Mouse (Mus musculus): ENCODE measurements at regions not wholly inside any gene's neighbourhood (a gene's known extent, or its start where the extent isn't known, plus 50 kb on each side); places are given as distances from the start of the nearest gene placed in this dataset.

DNA sequence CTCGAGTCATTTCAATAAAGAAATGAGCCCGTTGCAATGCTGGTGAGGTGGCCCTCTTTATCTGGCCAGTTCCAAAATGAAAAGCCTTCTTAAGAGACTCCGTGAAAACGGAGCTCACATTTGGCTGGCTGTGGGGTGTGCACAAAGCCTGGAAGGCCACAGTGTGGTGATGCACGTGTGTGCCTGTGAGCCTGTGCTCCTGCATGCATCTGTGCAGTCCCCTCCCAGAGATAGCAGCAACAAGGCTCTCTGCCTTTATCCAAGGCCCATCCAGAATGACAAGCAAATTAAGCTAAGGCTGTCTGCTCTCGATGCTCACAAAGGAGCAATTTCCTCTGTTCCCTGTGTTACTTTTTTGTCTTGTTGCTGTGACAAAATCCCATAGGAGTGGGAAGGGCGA, 469.5 kb upstream of the Kif2a start:
- intact Hi-C loops (cut with DNase I) = no loop called here

DNA sequence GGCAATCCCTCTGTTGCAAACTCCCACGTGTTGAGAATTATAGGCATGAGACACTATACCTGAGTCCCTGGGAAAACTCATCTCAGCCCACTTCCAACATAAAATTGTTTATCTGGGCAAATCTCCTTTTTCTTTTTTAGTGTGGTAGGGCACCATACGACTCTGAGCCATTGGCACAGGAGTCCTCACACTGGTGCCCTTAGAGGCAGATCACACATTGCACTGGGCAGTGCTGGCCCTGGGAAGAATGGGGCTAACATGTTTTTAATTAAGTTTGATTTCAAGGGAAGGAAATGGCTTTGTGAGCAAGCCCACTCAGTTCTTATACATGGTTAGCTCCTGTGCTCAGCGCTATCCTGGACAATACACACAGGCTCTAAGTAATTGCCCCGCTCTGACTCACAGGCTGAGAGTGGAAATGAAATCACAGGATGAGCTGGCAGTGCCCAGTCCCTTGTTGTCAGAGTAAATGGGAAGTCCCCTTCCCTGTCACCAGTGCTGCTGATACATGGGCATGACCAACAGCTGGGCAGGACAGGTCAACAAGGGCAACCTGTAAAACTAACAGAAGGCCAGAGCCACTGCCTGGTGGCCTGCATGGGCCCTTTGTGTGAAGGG, 463.6 kb upstream of the Kif2a start:
- DNase-seq (ENCODE audit: low spot score in 2 of 2) = no peak
- intact Hi-C loops (cut with DNase I) = no loop called here

More for the DNA sequence above, 469.5 kb upstream of the Kif2a start:
- no peak for DNase-seq (ENCODE audit: low spot score in 2 of 2)

DNA sequence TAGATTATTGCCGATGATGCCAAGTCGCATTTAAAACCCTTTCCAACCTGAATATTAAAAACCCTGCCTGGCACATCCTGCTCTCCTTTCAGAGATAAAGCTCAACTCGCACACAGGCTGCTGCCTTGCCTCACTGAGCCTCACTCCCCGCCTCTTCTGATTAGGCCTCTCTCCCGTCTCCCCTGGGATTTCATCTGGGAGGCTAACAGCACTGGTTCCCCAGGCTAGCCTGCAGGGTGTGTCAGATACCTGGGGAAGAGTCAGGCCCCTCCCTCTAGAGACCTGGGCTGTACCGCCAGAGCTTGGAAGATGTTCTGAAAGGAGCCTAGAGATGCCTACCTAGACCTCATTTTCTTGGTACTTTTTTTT, 462.7 kb upstream of the Kif2a start:
- intact Hi-C loops (cut with DNase I) = no loop called here
- DNase-seq (ENCODE audit: low spot score in 2 of 2) = no peak

DNA sequence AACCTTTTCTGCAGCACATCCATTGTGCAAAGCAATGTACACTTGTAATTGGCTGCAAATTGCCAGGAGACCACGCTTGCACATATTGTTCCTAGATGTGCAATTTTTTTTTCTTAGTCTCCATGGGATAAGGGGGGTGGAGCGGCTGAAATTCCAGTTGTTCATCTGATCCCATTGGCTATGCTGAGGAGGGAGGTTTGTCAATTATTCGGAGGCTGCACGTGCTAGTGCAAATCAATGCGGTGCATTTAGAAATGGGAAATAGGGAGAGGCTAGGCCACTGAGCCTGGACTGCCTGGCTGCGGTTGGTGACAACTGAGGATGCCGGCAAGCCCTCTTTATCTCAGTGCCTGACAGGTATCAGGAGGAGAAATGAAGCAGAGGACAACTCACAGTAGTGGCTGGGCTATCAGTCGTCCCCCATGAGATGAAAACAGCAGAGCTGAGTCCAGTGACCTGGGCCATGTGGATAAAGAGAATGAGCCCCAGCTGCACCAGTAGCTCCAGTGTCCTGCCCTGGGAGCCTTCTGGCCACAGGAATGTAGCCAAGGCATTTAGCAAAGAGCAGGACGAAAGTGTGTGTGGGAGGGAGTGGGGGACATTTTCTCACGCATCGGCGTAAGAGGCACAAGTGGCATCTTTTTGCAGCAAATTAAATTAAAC, 462.2 kb upstream of the Kif2a start:
- no peak for DNase-seq (ENCODE audit: low spot score in 2 of 2)
- intact Hi-C loops (cut with DNase I) = no loop called here

DNA sequence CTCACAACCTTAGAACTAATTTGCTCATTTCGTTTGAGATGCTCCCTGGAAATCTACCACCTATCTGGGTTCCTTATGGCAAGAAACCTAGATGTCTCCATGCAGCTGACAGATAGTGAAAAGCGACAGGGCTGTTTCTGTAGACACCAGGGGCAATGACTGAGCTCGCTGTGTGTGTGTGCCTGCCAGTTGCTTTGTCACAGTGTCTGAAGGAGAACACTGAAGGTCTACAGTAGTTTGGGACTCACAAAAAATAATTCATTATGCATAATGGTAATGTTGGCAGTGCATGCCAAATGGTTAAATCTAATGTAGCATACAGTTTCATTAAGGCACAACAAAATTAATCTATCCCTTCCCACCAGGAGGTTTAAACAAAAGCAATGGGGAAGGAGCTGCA, 453.2 kb upstream of the Kif2a start:
- DNase-seq (ENCODE audit: low spot score in 2 of 2) = no peak
- intact Hi-C loops (cut with DNase I) = no loop called here

DNA sequence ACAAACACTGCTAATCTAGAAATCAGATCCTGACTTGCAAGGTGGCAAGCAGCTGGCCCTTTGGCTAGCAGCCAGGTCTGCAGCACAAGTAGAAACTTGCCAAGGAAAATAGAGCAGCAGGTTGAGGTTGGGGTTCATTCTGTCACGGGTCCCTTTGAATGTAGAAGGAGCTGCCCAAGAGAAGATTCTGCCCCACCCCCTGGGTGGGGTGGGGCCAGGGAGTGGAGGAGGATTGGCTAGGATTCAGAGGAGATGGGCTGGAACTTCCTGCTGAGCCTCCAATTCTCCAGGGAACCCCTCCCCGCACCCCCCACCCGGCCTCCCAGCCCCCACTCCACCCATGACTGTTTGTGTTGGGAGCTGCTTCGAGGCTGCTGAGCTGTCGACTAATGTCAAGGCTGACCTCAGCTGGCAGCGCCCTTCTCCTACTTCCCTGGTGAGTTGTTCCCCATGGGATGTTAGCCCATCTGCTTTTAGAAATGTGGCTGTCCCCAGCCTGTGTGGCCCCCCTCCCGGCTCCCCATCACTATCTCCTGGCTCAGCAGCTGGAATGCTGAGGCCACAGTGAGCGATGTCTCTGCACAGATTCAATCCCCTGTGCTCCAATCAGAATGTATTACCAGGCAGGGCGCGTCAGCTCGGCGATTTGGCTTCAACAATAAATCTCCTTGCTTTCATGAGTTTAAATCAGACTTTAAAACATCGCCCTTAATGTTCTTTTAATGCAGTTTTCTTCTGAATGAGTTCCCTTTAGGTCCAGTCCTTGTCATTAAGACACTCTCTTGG, 447.8 kb upstream of the Kif2a start:
- intact Hi-C loops (cut with DNase I) = loop anchor here (10.0 kb wide), 2 partner anchors 175 to 255 kb away; no protein-coding TSS in a partner anchor

DNA sequence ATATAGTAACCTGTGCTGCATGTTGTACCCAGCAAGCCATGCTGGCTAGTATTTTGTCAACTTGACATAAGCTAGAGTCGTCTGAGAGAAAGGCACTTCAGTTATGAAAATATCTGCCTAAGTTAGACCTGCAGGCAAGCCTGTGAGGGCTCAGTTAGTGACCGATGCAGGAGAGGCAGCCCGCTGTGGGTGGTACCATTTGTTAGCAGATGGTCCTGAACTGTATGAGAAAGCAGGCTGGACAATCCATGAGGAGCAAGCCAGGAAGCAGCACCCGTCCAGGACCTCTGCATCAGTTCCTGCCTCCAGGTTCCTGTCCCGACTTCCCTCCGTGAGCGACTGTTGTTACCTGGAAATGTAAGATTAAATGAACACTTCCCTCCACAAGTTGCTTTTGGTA, 440.9 kb upstream of the Kif2a start:
- intact Hi-C loops (cut with DNase I) = loop anchor here (5.0 to 10.0 kb wide), 6 partner anchors 75 to 695 kb away; partner anchors contain the start of genes Ercc8, Ndufaf2 and Smim15
- DNase-seq (ENCODE audit: low spot score in 2 of 2) = no peak

More for the DNA sequence above, 447.8 kb upstream of the Kif2a start:
- no peak for DNase-seq (ENCODE audit: low spot score in 2 of 2)

DNA sequence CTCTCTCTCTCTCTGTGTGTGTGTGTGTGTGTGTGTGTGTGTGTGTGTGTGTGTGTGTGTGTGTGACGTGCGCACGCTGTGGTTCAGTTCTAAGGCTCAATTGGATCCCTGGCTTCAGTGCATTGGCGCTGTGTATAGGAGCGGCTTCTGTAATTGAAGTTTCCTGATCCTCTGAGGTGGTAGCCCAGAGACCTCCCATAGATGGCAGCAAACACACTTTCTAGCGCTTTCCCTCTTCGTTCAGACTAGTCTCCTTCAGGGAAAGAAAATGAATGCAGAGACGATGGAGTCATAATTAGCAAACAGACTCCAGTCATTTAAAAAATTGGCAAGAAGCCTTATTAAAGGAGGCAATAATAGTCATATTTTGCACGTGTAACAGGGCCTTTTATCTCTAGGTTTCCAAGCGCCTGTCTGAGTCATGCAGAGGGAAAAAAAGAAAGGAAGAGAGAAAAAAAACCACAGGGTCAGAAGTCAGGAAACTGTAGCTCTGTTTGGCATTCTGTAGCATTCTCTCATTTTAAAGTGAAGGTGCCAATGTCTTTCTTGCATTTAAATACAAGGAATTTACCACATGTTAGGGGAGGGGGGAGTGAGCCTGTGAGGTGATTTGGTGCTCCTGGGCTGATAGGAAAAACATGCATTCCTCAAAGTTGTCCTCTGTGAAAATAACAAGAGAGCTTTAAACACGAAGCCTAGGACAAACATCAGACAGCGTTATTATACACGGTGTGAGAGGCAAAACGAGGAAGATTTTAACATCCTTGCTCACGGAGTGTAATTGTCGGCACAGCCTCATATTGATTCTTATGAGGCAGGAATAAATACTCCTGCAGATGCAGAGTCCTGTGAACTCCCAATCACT, 439.4 kb upstream of the Kif2a start:
- intact Hi-C loops (cut with DNase I) = loop anchor here (5.0 to 10.0 kb wide), 6 partner anchors 76 to 696 kb away; partner anchors contain the start of genes Ercc8, Ndufaf2 and Smim15
- DNase-seq (ENCODE audit: low spot score in 2 of 2) = peak; percentile 39 to 56

DNA sequence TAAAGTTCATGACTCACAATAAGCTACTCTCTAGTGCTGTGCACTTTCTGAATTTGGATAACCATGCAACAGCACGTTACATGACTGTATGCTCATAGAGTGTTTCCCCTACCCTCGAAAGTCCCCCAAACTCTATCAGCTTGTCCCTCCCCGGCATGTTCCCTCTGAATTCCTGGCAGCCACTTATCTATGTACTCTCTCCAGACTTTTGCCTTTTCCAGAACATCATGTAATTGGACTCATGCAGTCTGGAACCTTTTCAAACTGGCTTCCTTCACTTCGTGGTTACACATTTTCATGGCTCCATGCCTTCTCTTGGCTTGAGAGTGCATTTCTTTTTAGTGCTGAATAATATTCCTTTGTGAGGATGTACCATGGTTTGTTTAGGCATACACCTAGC, 436.8 kb upstream of the Kif2a start:
- no peak for DNase-seq (ENCODE audit: low spot score in 2 of 2)
- intact Hi-C loops (cut with DNase I) = no loop called here

DNA sequence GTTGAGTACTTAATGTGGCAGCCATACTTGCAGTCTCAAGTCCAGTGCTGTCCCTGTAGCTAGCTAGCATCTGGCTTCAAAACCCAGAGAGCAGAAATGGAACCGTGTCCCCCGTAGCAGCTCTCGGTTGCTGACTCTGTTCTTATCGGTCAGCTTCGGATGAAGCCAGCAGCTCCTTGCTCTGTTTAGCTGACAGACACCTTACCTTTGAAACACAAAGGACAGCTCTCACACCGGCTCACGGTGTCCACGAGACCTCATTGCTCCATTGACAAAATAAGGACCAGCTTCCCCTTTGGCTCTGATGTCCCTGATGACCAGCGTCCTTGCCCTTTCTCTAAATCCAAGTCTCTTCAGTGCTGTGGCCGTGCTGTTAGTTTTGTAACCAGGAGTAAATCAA, 435.3 kb upstream of the Kif2a start:
- intact Hi-C loops (cut with DNase I) = no loop called here
- DNase-seq (ENCODE audit: low spot score in 2 of 2) = no peak

DNA sequence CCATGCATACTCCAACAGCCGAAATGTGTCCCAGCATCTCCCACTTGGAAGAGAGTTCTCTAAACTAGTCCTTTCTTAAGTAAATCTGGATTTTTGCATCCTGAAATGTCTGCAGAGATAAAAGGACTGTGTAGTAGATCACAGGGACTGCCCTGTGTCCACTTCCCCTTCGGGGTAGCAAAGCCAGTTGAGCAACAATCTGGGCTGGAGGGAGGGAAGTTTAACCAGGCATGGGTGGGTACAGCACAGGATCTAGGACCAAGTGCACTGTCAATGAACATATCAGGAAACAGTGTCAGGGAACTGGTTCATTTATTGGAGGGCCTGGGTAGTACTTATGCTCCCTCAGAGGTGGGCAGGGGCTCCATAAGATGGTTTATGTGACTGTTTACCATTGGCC, 434.5 kb upstream of the Kif2a start:
- DNase-seq (ENCODE audit: low spot score in 2 of 2) = no peak
- intact Hi-C loops (cut with DNase I) = no loop called here

DNA sequence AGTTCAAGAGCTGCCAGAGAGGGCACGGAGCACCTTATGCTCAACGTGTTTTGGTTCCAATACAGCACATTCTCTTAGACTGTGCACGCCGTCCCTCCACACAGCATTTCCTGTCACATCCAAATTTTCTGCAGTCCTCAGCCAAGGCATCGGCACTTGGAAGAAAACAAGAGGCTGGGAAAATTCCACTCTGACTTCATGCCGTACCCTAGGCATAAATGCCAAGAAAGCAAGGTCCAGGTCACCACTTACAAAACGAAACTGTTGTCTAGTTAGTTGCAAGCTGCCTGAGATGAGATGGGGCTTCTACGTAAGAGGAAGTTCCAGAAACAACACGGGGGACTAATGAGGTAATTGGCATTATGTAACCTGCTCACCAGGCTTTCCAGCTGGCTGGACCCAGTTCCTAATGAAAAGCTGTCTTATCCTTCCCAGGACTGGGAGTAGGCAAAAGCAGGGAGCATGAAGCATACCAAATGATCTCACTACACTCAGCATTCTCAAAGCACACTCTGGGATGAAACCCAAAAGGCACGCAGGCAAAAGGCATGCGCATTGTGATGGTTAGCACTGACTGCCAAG, 427.8 kb upstream of the Kif2a start:
- intact Hi-C loops (cut with DNase I) = loop anchor here (5.0 to 10.0 kb wide), 4 partner anchors 42 to 593 kb away; partner anchors contain the start of gene Smim15
- peak; percentile 57 to 61 for DNase-seq (ENCODE audit: low spot score in 2 of 2)

DNA sequence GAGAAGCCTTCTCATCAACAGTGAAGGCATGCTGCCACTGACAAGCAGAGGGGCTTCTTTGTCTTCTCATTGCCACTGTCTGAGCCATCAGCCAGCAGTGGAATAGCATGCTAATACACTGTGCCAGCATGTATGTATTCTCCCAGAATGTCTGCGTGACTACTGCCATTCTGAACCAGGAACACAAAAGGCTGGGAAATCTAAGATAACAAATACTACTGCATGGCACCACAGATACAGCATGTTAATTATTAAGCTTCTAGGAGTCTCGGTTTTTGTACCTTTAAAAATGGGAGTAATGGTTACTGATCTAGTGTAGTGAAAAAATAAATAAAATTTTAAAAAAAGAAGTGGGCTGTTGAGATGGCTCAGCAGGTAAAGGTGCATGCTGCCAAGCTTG, 425.9 kb upstream of the Kif2a start:
- intact Hi-C loops (cut with DNase I) = loop anchor here (5.0 to 10.0 kb wide), 3 partner anchors 41 to 594 kb away; partner anchors contain the start of gene Smim15
- no peak for DNase-seq (ENCODE audit: low spot score in 2 of 2)

DNA sequence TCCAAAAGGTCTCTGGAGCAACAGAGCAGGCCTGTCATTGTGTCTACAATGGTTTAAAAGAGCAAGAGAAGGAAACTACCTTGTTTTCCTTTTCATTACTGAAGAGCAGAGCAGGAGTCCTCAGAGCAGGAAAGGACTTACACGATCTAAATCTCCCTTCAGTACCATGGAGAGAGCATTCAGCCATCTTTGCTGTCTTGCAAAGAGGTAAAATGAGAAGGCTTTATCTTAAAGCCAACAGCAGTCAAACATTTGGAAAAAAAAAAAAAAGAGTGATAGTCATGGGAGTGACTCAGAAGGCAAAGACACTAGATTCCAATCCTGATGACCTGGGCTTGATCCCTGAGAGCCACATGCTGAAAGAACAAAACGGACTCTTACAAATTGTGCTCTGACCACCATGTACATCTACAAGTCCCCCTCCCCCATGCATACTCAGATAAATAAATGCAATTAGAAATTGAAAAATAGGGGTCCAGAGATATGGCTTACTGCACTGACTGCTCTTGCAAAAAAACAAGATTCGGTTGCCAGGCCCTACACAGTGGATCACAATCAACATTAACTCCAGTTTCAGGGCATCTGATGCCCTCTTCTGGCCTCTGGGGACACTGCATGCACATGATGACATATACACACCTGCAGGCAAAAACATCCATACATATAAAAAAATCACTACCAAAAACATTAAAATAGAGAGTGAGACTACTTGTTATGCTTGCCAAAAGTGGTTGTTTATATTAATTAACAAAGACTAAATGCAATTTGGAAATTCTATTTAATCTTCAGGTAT, 397.6 kb upstream of the Kif2a start:
- intact Hi-C loops (cut with DNase I) = no loop called here
- no peak for DNase-seq (ENCODE audit: low spot score in 2 of 2)

DNA sequence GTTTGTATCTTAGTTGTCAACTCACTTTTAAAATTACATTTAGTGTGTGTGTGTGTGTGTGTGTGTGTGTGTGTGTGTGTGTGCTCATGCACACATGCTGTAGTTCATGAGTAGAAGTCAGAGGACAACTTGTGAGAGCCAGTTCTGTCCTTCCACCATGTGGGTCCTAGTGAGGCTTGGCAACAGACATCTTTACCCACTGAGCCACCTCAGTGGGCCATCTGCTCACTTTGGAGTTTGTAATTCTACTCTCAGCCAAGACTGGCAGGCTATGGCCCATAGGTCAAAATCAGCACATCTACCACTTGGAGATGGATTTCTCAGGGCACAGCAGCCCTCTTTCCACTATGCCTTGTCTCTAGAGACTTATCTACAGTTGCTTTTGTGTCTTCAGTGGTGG, 388.3 kb upstream of the Kif2a start:
- intact Hi-C loops (cut with DNase I) = no loop called here
- DNase-seq (ENCODE audit: low spot score in 2 of 2) = no peak

DNA sequence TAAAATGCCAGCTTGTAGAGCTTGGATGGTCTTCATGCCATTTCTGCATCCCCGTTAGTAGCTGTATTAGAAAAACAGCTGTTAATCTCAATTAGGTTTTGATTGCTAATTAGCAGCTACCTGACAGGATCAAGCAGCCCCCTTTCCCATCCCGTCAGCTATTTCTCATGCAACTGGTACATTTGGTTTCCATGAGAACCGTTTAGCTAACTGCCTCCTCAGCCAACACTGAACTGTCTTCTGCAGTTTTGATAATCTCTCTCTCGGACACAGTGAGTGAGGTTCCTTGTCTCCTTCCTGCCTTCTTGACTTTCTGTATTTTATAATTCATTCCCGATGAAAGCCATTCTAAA, 385.7 kb upstream of the Kif2a start:
- intact Hi-C loops (cut with DNase I) = loop anchor here (5.0 kb wide), 1 partner anchor 40 kb away; no protein-coding TSS in a partner anchor
- DNase-seq (ENCODE audit: low spot score in 2 of 2) = peak in 1 of 2 experiments; percentile 7

DNA sequence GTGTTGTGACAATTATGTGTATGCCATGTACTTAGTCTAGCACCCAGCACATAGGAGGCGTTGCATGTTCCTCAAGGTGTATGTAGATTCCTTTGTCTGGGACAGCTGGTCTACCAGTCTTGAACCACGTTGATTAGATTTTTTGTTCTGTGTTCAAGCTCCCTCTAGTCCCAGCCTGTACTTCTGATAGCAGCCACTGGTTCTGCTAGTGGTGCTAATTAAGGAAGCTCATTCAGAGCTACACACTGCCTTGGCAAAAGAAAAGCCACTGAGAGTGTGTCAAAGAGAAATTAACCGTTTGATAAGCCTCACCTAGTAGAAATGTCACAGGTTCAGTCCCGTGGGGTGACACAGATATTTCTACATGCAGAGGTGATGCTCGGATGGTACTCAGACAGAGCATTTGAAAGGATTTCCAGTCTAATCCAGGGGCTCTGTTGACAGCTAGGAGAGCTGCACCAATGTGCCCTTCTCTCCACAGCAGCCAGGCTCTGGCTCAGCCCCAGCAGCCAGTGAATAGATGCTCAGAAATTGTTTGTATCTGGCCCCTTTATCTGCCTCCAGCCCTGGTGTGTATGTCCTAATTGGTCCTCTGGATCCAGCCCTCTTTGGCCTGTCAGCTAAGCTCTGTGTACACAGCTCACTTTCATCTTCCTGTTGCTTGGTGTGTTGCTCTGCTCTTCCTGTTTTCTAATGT, 385.2 kb upstream of the Kif2a start:
- peak; percentile 23 to 33 for DNase-seq (ENCODE audit: low spot score in 2 of 2)
- intact Hi-C loops (cut with DNase I) = loop anchor here (5.0 kb wide), 1 partner anchor 40 kb away; no protein-coding TSS in a partner anchor

Measured in left cerebral cortex, postnatal 36 days (tissue).